Mouse (Mus musculus): ENCODE measurements at regions not wholly inside any gene's neighbourhood (a gene's known extent, or its start where the extent isn't known, plus 50 kb on each side); places are given as distances from the start of the nearest gene placed in this dataset.

DNA sequence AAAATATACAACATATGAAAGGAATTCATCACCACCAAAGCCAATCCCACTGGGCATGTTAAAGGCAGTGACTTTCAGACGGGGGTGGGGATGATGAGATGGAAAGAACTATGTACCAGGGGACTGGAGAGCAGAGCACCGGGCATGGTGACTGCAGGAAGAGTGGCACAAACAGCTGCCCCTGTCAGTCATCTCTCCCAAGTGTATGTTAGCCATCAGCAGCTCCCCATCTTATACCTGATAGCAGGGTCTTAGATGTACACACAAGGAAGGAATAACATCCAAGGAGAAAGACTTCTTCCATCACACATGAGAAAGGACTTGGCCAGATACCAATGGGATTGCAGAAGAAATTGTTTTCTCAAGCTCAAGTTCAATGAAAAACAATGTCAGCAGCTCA lies 257.2 kb downstream of the Nuak1 start:
- no peak for DNase-seq (ENCODE audit: low spot score in 2 of 2)

DNA sequence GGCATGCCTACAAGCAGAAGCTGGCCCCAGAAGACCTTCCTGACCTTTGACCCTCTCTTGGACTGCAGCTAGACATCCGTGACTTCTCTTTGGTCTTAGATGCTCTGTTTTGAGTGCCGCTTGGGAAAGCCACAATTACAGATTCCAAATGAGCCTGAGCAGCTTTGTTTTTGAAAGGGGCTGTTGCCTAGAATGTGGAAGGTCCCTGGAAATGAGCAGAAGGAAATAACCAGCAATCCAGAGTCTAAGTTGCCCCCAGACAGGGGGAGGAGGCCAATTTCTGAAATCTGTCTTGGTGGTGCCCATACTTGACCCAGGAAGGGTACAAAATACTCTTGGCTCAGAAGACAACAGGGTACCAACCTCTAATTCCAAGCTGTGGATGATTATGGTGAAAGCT lies 253.9 kb downstream of the Nuak1 start:
- DNase-seq (ENCODE audit: low spot score in 2 of 2) = no peak

GRCm38 (mm10) chr10:84199035-84199434 lies 241.4 kb downstream of the Nuak1 start:
- DNase-seq (ENCODE audit: low spot score in 2 of 2) = no peak

DNA sequence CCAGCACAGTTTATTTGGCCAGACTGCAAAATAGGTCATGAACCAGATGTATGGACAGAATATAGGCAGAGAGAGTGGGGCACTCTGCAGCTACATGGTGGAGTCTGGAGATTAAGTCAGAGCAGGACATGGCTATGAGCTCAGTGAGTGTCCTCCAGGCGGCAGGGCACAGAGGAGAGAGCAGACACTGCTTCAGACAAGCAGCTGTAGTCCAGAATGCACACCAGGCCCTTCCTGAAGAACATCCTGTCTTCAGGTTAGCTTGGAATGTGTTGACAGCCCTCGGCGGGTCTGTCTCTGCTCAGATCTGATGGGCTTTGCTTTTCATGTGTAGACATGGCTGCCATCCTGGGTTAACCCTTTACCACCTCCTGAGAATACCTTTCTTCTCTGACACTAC lies 238.6 kb downstream of the Nuak1 start:
- DNase-seq (ENCODE audit: low spot score in 2 of 2) = no peak

DNA sequence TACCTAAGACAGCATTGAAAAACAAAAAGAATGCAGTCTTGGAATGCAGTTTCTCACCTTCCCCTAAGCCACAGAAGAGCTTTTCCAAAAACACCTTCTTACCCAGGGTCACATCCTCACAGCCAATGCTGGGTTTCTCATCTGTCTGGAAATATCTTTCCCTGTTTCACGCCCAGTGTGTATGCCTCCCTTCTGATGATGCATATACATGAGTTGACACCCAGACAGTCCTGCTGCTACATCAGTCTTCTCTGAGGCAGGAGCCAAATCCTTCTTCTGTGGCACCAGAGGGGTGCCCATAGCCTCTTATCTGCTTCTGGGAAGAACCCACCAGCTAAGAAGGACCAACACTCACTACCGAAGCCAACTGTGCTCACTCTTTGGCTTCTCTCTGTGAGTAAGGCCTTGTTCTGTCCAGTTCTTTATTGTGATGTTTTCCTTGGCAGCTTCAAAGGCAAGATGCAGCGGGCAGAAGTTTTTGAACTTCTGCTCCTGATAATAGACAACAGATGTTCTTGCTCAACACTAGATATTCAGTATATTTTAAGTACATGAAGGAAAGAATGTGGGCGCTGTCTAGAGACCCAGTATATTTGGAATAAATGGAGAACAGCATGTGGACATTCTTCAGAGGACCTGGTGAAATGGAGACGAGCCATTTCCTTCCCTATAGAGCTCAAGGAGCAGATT lies 228.2 kb downstream of the Nuak1 start:
- DNase-seq (ENCODE audit: low spot score in 2 of 2) = peak in 1 of 2 experiments; percentile 24

- DNase-seq (ENCODE audit: low spot score in 2 of 2) = no peak
These were observed 225.6 kb downstream of the Nuak1 start for GRCm38 (mm10) chr10:84214812-84215211.

- peak; percentile 12 to 26 for DNase-seq (ENCODE audit: low spot score in 2 of 2)
These were observed 211.0 kb downstream of the Nuak1 start for GRCm38 (mm10) chr10:84229224-84229921.

DNA sequence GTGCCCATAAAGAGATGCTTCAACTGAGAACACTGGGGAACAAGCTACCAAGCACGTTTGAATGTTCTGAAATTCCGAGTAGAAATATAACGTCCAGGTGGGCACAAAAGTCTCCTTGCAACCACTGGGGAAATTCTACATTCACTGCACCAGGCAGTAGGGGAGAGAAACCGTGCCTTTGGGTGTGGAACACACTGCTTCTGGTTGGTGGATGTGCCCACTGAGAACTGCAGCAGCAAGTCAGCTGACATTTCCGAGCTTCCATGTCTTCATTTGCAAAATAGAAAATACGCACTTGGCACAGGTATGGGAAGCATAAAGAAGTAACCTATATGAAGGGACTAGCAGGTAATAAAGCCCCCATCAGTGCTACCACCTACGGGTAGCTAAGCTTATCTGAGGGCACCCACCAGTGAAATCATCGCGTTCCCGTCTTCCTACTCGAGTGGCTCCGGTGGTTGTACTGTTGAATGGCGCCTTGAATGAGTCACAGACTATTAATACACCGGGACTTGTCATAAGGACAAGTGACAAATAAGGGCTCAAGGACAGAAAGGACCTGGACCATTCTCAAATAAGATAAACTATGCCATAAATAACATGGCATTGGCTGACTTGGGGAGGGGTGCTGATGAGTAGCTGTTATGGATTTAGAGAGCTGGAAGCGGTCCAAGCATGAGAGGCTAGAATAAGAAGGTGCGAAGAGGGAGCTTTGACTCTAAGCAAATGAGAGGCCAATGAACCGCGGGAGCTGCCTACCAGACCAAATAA lies 210.2 kb downstream of the Nuak1 start:
- peak; percentile 44 to 48 for DNase-seq (ENCODE audit: low spot score in 2 of 2)

- no peak for DNase-seq (ENCODE audit: low spot score in 2 of 2)
These were observed 205.4 kb downstream of the Nuak1 start for GRCm38 (mm10) chr10:84235006-84235405.

- no peak for DNase-seq (ENCODE audit: low spot score in 2 of 2)
These were observed 204.2 kb downstream of the Nuak1 start for GRCm38 (mm10) chr10:84236236-84236635.

- DNase-seq (ENCODE audit: low spot score in 2 of 2) = peak; percentile 37 to 39
These were observed 202.0 kb downstream of the Nuak1 start for GRCm38 (mm10) chr10:84238279-84238963.

- DNase-seq (ENCODE audit: low spot score in 2 of 2) = peak; percentile 6 to 13
These were observed 197.1 kb downstream of the Nuak1 start for GRCm38 (mm10) chr10:84243283-84243682.

- DNase-seq (ENCODE audit: low spot score in 2 of 2) = no peak
These were observed 191.1 kb downstream of the Nuak1 start for GRCm38 (mm10) chr10:84249346-84249745.

DNA sequence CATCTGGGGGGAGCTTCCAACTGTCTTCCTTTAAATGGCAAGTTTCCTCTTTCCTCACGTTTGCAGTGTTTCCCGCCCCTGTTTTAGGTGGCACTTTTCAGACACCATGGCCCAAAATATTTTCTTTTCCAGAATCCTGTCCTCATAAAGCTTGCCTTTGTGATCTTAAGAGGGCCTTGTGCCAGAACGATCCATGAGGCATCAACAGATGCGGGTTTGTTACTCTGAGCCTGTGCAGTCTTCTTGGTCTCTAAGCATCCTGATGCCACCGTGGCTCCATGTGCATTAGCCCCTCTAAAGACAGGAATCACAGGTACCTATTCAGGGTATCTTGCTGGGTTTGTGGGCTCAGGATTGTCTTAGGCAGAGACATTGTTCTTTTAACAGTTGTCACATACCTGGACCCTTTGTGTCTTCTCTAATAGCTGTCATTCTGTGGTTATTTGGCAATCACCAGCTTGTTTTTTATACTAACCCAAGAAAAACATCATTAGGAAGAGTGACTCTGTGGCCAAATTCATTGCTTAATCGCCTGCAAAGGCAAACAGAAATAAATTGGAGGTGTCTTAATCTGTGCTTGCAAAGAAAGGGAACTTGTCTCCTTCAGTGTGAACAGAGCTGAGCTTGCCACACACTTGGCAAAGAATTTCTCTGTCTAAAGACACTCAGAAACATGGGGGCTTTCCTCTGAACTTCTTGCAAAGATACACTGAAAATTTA lies 179.3 kb downstream of the Nuak1 start:
- DNase-seq (ENCODE audit: low spot score in 2 of 2) = no peak

- no peak for DNase-seq (ENCODE audit: low spot score in 2 of 2)
These were observed 177.5 kb downstream of the Nuak1 start for GRCm38 (mm10) chr10:84262943-84263342.

DNA sequence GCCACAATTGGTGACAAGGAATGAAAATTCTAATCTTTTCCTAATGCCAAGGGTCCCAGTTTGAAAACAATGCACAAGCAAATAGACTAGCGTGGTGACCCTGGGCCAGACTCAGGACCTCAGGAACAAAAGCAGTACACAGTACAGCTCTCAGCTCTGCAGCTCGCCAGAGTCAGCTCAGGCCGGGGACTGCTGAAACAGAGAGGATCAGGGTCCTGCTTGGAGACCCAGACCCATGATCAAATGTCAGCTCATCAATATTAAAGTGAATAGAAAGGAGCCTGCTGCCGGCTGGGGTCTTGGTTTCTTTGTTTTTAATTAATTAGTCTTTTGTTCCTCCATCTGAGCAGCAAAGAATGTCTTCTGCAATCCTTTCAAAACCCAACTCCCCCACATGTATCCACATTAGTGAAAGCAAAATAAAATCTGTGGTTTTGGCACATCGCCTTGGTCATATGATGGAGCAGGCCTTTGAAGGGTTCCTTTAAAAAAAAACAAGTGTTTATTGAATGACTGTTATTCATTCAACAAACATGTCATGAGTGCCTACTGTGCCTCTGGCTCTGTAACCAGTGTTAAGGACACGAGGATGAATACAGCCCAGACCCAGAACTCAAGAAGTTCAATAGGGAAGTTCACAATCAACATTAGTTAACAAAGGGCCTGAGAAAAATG lies 154.4 kb downstream of the Nuak1 start:
- DNase-seq (ENCODE audit: low spot score in 2 of 2) = no peak

- DNase-seq (ENCODE audit: low spot score in 2 of 2) = no peak
These were observed 146.0 kb downstream of the Nuak1 start for GRCm38 (mm10) chr10:84294422-84294821.

GRCm38 (mm10) chr10:84296168-84296567 lies 144.2 kb downstream of the Nuak1 start:
- DNase-seq (ENCODE audit: low spot score in 2 of 2) = no peak

DNA sequence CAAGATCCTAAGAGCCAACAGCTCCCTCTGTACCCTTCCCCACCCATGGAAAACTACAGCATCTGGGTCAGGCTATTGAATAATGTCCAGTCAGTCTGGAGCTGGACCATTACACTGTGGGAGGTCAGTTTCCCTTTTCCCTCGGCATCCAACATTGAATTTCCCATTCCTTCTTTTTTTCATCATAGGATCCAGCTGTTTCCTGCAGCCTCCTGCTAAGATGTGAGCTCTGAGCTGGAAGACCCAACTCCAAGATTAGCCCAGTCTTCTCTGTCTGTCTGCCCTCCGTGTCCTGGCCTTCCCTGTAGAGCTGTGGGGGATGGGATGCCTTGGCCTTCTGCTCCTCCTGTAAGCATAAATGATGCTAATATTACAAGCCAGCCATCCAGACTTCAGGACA lies 138.8 kb downstream of the Nuak1 start:
- DNase-seq (ENCODE audit: low spot score in 2 of 2) = no peak

- no peak for DNase-seq (ENCODE audit: low spot score in 2 of 2)
These were observed 137.4 kb downstream of the Nuak1 start for GRCm38 (mm10) chr10:84302821-84303520.
